16 mouse cellular contexts compared by ENCODE assay signal in genomic region chr9:96545410-96545809, GRCm38 (mm10). TPM values are rescaled to one million over a fixed set of nuclear protein-coding genes. Genes with fewer than 3 reads are reported as not detected.
"Had no signal": no experiment of that assay in that cellular context is flagged by ENCODE, and none has a peak within 500 bp of the region (broad histone marks: within the 10 kb centered on the region; RNA-seq: fewer than 3 reads in every experiment).

No protein-coding gene starts in this region.

- H3K27ac ChIP-seq: limb, embryonic 10.5 days; liver, embryonic 15.5 days; midbrain, embryonic 10.5 days; neural tube, embryonic 15.5 days; stomach, postnatal 0 days had no signal

- H3K4me1 ChIP-seq: liver, embryonic 15.5 days had no signal

- H3K4me2 ChIP-seq: liver, embryonic 11.5 days; liver, embryonic 15.5 days; lung, embryonic 14.5 days; neural tube, embryonic 15.5 days had no signal

- H3K9me3 ChIP-seq: limb, embryonic 10.5 days; liver, embryonic 15.5 days; midbrain, embryonic 10.5 days; neural tube, embryonic 15.5 days had no signal

- H3K4me3 ChIP-seq: limb, embryonic 10.5 days; liver, embryonic 15.5 days; midbrain, embryonic 10.5 days; myocyte; neural tube, embryonic 15.5 days had no signal

- H3K9ac ChIP-seq: liver, embryonic 15.5 days; lung, embryonic 14.5 days; neural tube, embryonic 15.5 days had no signal

- H3K27me3 ChIP-seq: liver, embryonic 15.5 days; neural tube, embryonic 15.5 days had no signal

- DNase-seq: kidney, adult 8-10 months; kidney, postnatal 25 days; lung, embryonic 14.5 days; lung, postnatal 10 days; lung, postnatal 4 days; midbrain, embryonic 14.5 days; thymus, postnatal 4 days had no signal

RNA-seq across cellular contexts. Expression of gene Gm28729, which starts 20.3 kb away (rescaled TPM):
- polyA plus RNA-seq: kidney, embryonic 16.5 days; limb, embryonic 10.5 days; liver, embryonic 11.5 days; lung, embryonic 14.5 days; midbrain, embryonic 10.5 days; midbrain, embryonic 14.5 days; myocyte; neural tube, embryonic 11.5 days; neural tube, embryonic 15.5 days; stomach, postnatal 0 days had no signal
